Mouse (Mus musculus) right cerebral cortex, postnatal 14 days (tissue): ENCODE data around the gene Dpf2.

Experiments
- DNase-seq: peaks from one replicate; pipeline ENCODE4 v3.0.0; 2022

Gene Dpf2

DNA sequence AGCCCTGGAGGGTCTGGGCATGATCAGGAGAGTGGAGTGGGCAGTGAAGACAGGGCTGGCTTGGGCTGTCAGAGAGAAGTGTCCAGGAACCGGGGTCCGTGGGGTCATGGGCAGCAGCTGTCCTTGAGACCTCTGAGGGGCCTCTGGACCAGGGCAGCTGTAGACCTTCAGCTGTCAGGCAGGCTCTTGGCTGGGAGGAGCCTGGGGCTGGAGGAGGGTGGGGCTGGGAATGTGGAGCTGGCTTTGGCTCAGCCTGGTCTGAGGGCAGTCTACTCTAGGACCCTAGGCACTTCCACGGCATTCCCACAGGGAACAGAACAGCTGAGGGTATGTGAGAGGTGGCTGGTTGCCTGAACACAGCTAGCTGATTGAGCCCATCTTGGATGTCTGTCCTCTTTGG is 22.5 kb upstream of the Dpf2 start:
- no peak for DNase-seq

DNA sequence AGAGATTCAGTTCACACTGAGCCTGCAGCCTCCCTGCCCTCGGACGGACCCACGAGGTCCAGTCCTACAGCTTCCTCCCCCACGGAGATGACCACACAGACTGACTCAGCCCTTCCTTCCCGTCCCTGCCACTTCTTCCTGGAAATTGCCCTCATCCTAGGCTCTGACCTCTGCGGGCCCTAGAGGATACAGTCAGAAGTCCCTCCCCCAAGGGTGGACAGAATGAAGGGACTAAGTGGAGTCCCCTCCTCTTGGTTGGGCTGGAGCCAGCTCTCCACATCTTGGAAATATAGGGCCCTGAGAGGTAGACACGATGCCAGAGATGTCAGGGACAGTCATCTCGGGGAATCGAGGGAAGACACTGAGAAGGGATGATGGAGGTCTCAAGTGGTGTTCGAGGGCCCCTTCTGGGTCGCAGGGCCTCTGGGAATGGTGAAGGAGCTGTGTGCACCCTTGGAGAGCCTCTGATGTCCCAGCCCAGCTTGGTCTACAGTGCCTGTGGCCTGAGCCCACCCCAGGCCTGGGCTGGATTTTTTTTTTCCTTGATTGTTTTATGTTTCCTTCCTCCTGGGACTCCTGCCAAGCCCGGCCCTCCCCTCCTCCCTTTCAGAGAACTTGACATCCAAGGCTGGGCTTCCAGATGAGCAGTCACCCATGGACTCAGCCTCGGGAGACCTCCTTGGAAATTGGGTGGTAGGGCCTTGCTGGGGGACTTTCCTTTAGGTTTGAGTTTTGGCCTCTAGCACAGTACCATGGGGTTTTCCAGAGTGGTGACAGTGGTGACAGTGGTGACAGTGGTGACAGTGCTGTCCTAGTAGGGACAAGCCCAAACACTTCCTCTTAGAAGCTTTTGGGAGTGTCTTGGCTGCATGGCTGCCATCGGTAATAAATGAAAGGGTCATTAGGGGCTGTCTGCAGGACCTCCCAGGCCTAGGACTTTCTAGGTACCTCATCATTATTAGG is 17.1 kb upstream of the Dpf2 start:
- no peak for DNase-seq

DNA sequence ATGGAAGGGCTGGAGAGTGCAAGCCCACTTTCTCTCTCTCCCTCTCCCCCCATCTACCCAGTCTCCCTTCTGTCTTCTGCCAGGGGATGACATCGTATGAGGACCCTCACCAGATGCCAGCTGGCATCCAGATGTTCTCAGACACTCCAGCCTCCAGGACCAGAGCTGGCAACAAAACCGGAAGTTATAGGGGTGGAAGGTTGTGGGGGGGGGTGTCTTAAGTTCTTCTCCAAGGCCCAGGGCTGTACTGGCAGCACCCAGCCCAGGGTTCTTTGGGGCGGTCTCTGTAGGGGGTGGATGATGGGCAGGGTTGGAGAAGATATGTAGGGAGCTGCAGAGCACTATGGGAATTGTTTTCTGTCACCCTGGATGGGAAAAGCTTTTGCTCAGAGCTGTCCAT is 15.7 kb upstream of the Dpf2 start:
- DNase-seq, result no peak

DNA sequence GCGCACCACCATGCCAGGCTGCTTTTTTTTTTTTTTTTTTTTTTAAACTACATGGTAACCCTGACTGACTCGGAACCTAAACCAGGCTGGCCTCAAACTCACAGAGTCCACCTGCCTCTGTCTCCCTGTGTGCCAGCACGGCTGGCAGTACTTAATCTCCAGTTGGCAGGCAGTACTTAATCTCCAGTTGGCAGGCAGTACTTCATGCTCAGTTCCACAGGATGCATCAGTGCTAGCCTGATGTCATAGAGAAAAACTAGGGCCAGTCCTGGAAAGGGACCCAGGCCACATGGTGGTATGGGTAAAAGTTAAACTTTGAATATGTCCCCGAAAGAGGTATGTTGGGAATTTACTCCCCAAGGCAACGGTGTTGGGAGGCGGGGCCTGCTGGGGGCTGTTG is 15.3 kb upstream of the Dpf2 start:
- no peak for DNase-seq

DNA sequence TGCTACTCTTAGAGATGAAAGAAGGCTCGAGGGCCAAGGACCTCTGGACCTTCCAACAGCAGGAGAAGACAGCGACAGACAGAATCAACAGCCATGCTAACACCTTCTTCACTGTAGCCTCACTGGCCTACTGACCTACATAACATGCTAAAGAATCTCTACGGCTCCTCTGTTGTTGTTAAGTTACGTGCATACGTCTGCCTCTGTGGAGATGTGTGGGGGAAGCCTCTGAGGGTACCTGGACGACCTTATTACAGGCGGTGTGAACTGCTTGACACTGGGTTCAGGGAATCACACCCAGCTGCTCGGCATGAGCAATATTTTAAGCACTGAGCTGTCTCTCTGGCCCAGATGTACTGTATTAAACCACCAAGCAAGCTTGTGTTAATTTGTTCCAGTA is 14.7 kb upstream of the Dpf2 start:
- DNase-seq, result no peak

DNA sequence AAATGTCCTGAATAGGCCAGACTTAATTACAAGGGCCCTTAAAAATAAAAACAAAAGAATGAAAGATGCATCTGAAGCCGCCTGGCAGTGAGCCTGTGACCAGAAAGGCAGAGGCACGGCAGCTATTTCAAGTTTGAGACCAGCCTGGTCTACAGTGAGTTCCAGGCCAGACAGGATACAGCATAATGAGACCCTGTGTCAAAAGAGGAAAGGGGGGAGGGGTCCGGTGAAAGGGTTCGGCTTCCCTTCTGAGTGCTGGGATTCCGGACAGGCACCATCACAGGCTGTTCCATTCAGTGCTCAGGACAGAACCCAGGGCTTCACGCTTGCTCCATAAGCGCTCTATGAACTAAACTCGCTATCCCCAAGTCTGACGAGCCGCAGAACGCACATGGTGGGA is 14.2 kb upstream of the Dpf2 start:
- no peak for DNase-seq

DNA sequence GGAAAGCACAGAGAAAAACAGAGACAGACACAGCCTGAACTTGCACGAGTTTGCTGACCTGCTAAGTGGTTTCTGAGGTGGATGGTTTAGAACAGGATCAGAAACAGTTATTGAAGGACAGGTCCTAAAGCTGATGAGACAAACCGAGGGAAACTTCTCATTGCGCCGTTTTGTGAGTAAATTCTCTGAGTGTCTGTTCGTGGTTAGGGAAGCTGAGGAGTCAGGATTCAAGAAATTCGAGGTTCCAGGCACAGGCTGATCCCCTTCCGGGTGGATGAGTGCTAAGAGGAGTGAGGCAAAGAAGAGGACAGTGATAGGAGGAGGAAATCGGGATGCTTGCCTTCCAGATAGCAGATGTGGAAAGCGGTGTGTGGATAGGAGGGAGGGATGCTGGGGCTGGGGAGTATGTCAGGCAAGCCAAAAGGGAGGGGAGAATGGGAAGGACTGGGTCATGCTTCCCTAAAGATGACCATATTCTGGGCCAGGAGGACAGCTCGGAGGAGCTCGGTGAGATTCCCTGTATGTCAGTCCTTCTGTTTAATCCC is 12.6 kb upstream of the Dpf2 start:
- DNase-seq, result no peak

DNA sequence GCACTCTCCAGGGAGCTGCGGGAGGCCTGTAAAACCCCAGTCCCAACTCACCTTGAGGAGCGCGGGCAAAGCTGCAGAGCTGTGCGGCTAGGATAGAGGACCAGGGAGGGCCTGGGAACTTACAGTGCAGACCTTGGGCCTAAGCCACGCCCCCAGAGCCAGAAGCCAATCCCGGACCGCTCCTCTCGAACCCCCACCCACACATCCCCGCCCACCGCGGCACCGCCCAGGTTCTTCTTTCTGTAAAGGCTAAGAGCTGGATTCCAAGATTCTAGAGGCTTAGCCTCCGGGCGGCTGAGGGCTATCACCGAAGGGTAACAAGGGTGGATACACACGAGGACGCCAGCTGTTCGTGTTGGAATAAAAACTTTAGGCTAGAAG is 11.9 kb upstream of the Dpf2 start, which contains the start of gene Cdc42ep2:
Gene Cdc42ep2, minus strand, starts transcription at position 104 of the 381 bp plus-strand sequence.
- peak; percentile 91 for DNase-seq

DNA sequence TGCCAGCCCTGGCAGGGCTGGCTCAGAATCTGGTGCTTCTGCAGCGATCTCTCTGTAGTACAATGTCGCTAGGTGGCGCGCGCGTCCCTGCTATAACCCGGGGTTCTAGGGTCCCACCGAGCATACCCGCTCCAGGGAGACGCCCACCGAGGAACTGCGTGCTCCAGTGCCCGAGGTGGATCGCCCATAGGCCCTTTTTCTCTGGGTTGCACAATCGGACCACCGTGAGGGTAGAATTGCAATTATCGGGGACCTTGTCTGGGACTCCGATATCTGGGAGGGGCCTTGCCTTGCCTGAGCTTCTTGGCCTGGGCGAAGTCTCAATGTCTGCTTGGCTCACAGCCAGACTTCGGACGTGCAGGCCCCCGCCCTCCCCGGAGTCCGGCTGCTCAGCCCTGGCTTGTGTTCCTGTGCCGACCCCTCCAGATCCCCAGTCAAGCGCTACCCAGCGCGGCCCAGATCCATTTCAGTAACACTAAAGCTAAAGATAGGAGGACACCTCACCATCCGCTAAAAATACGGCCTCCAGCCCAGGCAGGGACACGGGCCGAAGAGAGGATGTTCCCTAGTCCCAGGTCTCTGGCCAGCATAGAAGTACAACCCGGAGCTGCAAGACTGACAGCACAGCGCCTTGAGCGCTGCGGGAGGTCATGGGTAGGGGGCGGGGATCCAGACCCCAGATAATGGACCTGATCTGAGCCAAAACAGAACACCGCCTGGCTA is 11.3 kb upstream of the Dpf2 start:
- peak; percentile 98 for DNase-seq

DNA sequence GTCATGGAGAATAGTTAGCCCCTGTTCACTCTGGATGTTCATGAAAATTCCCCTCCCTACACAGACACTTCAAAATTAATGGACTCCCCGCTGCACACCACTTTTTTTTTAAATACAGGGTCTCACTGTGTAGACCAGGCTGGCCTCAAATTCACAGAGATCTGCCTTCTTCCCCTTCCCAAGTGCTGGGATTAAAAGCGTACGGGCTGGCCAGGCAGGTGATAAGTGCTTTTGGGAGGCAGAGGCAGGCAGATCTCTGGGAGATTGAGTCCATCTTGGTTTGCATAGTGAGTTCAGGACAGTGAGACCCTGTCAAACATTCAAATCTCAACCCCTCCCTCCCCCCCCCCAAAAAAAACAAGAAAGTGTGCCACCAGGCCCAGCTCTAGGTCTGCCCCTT is 10.2 kb upstream of the Dpf2 start:
- no peak for DNase-seq

DNA sequence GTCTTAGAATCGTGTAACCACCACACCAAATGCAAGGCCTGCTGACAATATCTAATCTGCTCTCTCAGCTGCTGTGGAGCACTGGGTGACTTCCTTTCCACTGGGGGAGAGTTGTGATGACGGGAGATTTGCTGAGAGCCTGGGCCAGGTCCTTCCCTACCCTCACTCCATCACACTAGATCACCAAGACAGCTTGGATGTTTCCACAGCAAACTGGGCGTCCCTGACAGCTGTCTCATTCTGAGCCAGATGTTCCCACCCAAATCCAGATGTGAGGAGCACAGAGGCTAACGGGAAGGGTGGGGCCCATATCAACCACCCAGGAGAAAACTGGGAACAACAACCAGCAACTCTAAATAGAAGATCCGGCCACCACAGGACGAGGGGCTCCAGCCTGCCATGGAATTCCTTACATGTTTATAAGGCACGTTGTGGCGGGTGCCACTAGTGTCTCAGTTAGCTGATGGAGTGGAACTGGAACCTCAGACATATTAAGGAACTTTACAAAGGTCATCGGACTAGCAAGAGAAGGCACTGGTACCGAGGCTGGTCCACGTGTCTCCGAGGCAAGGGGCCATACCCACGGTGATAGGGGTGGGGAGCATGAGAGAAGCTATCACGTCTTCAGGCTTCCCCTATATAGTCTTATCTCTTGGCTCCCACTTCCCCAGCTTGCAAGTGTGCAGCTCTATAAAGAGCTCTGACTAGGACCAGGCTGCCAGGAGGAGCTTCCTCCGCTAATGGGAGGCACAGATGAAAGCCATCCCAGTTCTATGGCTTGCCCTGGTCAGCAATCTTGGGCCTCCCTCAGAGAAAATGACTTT is 9.5 kb upstream of the Dpf2 start:
- no peak for DNase-seq

DNA sequence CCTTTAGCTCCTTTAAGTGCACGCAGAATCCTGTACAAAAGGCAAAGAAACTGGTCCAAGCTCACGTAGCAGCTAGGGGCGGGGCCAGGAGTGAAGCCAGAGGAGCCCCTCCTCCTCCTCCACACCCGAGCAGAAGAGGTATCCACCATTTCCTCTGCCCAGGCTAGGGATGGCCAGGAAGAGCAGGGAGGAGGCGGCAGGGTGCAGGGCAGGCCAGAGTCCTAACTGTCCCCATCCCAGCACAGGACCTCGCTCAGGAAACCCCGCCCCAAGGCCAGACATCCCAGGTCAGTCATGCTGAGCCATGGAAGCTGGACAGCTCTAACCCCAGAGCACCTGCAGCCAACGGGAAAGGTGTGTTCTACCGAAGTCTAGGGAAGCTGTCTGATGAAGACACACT is 8.9 kb upstream of the Dpf2 start:
- DNase-seq, result no peak

DNA sequence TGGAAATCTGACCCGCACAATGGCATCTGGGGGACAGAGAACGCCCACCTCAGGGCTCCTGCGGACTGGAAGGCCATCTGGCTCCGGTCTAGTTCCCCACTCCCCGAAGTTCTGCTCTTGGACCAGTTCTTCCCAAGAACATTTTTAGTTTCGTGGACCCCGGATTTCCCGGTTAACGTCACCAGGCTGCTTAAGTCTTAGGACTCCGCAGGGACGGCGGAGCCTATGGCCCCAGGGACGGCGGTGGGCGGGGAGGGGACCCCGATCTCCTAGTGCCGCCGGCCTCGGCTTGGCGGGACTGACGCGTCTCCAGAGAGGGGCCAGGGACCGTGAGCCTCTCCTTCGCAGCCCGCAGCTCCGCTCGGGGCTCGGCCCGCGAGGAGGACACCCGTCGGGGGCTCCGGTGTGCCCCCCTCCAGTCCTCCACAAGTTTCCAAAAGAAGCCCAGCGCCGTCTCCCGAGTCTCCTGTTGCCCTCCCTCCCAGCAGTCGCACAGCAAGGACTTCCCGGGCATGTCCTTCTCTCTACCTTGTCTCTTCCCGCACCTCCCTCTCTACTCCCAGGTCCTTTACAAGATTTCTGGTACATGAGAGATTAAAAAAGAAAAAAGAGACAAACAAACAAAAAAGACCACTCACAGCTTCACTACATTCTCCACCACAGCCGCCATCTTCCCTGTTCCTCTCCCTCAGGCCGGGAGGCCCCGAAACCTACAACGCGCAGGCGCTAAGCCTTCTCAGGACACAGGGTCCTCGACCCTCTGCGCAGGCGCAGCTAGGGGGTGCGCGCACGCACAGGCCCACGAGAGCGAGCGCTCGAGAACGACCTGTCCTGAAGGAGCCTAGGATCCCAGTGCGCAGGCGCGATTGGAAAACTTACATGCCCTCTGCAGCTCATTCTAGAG is 455 bp downstream of the Dpf2 start:
- DNase-seq, result peak; percentile 99

DNA sequence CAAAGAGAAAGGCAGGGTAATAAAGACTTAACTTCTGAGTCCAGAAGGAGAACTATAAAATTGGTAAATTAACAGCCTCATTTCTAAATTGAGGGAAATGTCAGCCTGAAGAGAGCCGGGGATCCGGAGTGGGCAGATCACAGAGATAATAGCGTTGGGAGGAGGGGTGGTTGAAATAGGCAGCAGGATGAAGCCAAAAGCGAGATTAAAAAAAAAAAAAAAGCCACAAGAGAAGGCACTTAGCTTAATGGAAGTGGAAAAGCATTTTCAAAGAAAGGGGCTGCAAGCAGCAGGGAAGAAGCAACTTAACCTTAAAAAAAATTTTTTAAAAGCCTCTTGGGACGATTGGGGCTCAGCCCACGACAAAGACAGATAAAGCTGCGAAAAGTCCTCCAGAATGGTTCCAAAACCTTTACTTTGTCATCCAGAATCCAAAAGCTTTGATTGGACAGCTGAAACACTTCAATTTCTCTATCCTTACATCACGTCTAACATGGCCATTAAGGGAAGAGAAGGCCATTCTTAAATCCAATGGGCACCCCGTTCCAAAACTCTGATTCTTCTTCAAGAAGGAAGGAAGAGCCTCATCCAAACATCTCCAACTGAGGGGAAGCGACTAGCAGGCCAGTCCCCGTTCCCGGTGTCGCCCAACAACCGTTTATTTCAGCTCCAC is 1.2 kb downstream of the Dpf2 start:
- DNase-seq, result no peak

DNA sequence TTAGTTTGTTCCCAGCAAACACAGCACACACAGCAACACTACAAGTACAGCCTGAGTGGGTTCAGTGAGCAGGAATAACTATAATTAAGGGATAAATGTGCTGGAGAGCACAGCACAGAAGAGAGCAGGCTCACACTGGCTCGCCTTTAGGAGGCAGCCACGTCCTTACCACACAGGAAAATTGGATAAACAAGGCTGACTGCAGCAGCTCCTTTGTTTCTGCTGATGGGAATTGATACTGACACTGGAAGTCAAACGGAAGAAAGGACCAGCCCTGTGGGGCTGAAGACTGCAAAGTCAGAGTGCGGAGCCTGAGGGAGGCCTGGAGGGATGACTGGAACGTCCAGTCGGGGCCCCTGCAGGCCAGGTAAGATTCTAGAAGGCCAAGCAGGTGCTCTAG is 2.6 kb downstream of the Dpf2 start:
- no peak for DNase-seq

DNA sequence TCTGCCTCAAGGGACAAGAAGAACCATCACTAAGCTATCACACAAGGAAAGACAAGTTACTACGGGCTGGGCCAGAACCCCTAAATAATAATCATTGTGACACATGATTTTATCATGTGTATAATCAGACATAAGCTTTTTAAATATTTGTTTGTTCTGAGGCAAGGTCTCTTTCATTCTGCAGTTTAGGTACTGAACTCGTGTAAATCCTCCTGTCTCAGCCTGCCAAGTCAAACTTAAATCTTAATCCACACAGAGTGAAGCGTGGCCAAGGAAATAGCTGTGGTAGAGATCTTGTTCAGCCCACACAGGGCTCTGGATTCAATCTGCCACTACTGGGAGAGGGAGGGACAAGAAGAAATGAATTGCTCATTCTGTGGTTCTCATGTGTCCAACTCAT is 5.5 kb downstream of the Dpf2 start:
- DNase-seq, result no peak

DNA sequence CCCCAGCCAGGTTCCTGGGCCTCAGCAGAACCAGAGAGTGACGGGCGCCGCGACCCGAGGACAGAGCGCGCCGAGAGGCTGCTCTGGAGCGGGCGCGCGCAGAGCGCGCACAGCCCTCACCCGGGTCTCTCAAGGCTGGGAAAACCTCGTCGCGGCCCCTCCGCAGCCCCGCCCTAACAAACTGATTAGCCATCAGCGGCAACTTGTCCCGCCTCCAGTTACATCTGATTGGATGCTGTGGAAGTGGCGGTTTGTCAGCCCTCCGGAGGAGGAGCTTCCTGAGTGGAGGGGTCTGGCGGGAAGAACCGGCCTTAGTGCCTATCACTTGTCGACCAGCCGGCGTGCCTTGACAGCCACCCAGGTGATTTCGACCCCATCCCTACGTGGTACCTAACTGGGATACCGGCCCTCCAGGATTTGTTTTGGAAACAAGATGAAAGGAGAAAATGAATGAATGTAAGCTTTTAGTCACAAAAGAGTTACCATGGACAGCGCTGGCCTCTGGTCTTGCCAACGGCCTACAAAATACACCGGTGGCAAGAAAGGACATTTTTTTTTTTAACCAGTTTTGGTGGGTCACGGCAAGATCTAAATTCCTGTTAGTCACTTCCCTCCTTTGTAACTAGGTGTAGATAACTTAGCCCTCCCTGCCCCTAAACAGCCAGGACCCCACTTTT is 18.7 kb downstream of the Dpf2 start, which contains the start of gene Tigd3:
Gene Tigd3, minus strand, starts transcription at position 148 of the 677 bp plus-strand sequence.
- peak; percentile 97 for DNase-seq

DNA sequence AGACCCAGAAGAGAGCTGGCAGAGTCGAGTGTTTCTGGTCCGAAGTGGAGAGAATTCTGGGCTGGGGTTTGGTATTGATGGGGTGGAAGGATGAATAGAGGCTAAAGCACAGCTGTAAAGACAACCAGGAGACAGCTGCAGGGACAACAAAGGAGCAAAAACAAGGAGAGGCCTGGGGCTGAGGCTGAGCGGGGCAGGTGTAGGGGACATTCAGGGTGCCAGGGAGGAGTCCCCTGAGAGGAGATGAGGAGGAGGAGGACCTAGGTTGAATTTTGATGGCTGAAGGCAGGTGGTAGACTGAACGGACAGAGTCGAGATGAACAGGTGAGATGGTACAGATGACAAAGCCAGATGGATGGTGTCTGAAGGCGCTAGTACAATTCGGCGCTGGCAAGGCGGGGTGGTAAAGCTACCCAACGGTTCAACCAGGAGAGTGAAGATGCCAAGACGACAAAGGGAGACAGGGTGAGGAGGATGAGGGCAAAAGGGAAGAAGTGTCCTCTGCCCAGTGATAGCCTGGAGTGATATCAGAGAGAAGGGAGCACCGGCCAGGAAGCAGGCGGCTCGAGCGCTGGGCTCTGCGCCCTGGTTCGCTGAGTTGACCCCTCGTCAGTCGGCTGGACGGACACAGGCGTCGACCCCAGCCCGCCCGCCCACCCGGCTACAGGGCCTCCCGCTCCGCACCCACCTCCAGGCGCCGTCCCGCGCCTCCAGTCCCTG is 19.4 kb downstream of the Dpf2 start:
- DNase-seq, result no peak

DNA sequence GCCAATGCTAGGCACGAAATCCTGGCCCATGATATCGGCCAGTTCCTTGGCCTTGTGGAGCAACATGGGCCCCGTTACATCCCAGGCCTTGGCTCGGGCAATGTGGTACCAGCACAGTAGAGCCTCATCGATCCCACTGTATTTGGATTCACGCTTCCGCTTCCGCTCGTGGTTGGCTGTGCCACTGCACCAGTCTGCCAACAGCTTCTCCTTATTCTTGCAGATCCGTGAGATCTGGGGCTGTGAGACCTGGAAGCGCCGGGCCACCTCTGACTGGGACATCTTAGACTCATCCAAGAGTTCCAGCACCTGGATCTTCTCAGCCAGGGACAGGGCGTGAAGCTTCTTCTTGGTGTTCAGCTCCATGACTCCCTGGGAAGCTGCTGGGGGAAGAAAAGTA is 20.1 kb downstream of the Dpf2 start:
- no peak for DNase-seq

DNA sequence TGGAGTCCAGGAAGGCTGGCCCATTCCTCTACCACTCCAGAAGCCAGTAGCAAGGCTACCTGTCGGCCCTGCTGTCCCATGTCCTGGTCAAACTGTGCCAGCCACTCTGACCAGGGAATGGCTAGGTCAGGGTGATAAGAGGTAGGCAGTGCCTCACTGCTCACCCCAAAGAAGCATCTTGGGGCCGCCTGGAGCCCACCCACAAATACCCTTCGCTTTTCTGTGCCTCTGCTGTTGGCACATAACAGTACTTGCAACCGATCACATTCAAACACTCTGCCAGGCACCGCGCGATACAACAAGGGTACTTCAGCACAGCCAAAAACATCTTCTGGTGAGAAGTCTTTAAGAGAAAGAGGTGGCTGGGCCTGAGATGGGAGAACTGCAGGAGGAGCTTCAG is 20.5 kb downstream of the Dpf2 start:
- no peak for DNase-seq
